Mouse (Mus musculus) heart, postnatal 0 days (tissue): ENCODE measurements around the gene Myl3.

Source experiments
- CTCF ChIP-seq: IDR thresholded peaks from 2 replicates; pipeline ENCODE4 v1.5.1; 2016; ENCODE audit warnings: antibody characterized with exemption, control low read depth, low read depth
- EP300 ChIP-seq: IDR thresholded peaks from 2 replicates; pipeline ENCODE4 v1.6.1; 2016; ENCODE audit warnings: antibody characterized with exemption, low read depth

GRCm38 (mm10) chr9:110748451-110748850 lies 6.8 kb downstream of the Myl3 start:
- TF ChIP-seq CTCF, result no peak
- TF ChIP-seq EP300, result no peak
